Mouse (Mus musculus) hindlimb bud, embryonic 11.5 days (tissue): Measurements from ENCODE around the gene Fam205a1.
A peak's percentile ranks its signal among the peaks of the same experiment; 100 is the strongest.
"Not testable (repeated sequence)": the region's sequence is repeated elsewhere in the genome, so short reads cannot be mapped to it uniquely, and the experiment has no call there.

ENCODE experiments used
- DNase-seq: peaks from one replicate; pipeline ENCODE4 v3.0.0-alpha.2; 2012; ENCODE audit warnings: low read depth, low spot score; ENCODE audit errors: extremely low spot score

Gene Fam205a1

GRCm38 (mm10) chr4:42853788-42854187, at the start of gene Fam205a1:
Gene Fam205a1 (minus strand): TSS chr4:42853888.
- not testable (repeated sequence) for DNase-seq

GRCm38 (mm10) chr4:42902730-42903129, 49.0 kb upstream of the Fam205a1 start:
- DNase-seq, result no peak

GRCm38 (mm10) chr4:42902174-42902573, 48.5 kb upstream of the Fam205a1 start:
- DNase-seq, result no peak

GRCm38 (mm10) chr4:42900878-42901277, 47.2 kb upstream of the Fam205a1 start:
- no peak for DNase-seq

GRCm38 (mm10) chr4:42898914-42899313, 45.2 kb upstream of the Fam205a1 start:
- no peak for DNase-seq

- DNase-seq, result no peak
Measured at GRCm38 (mm10) chr4:42895118-42895517, 41.4 kb upstream of the Fam205a1 start.

GRCm38 (mm10) chr4:42891176-42891575, 37.5 kb upstream of the Fam205a1 start:
- no peak for DNase-seq

- DNase-seq, result no peak
Measured at GRCm38 (mm10) chr4:42888806-42889205, 35.1 kb upstream of the Fam205a1 start.

- no peak for DNase-seq
Measured at GRCm38 (mm10) chr4:42886926-42887325, 33.2 kb upstream of the Fam205a1 start.

- DNase-seq, result no peak
Measured at GRCm38 (mm10) chr4:42880677-42880948, 26.9 kb upstream of the Fam205a1 start.

GRCm38 (mm10) chr4:42879829-42880676, 26.4 kb upstream of the Fam205a1 start:
- DNase-seq, result no peak

- no peak for DNase-seq
Measured at GRCm38 (mm10) chr4:42877657-42878056, 24.0 kb upstream of the Fam205a1 start.

- peak; percentile 35 for DNase-seq
Measured at GRCm38 (mm10) chr4:42876586-42877291, 23.1 kb upstream of the Fam205a1 start.

GRCm38 (mm10) chr4:42874134-42874533, 20.4 kb upstream of the Fam205a1 start, which contains the start of gene Fam205c:
Gene Fam205c (minus strand): TSS chr4:42874234.
- no peak for DNase-seq

- no peak for DNase-seq
Measured at GRCm38 (mm10) chr4:42872746-42873435, 19.2 kb upstream of the Fam205a1 start.

GRCm38 (mm10) chr4:42872151-42872550, 18.5 kb upstream of the Fam205a1 start:
- DNase-seq, result no peak

- DNase-seq, result no peak
Measured at GRCm38 (mm10) chr4:42870748-42871147, 17.1 kb upstream of the Fam205a1 start.

- DNase-seq, result no peak
Measured at GRCm38 (mm10) chr4:42868193-42868592, 14.5 kb upstream of the Fam205a1 start.

- no peak for DNase-seq
Measured at GRCm38 (mm10) chr4:42867390-42867789, 13.7 kb upstream of the Fam205a1 start.

GRCm38 (mm10) chr4:42863487-42863886, 9.8 kb upstream of the Fam205a1 start:
- DNase-seq, result not testable (repeated sequence)

GRCm38 (mm10) chr4:42860483-42860882, 6.8 kb upstream of the Fam205a1 start:
- not testable (repeated sequence) for DNase-seq

GRCm38 (mm10) chr4:42856671-42857070, 3.0 kb upstream of the Fam205a1 start, which contains the start of gene Gm12394:
Gene Gm12394 (minus strand): TSS chr4:42856771.
- DNase-seq, result not testable (repeated sequence)
